Mouse (Mus musculus) 3134 (cell line): ENCODE data around the gene Pi4k2b.
A peak's percentile ranks its signal among the peaks of the same experiment; 100 is the strongest.
"Not testable (repeated sequence)": the region's sequence is repeated elsewhere in the genome, so short reads cannot be mapped to it uniquely, and the experiment has no call there.

Experiments
- DNase-seq: peaks from one replicate; pipeline ENCODE4 v3.0.0-alpha.2; 2011; ENCODE audit warnings: low spot score; ENCODE audit not compliant: insufficient read length; ENCODE audit errors: extremely low read depth

The Pi4k2b gene

DNA sequence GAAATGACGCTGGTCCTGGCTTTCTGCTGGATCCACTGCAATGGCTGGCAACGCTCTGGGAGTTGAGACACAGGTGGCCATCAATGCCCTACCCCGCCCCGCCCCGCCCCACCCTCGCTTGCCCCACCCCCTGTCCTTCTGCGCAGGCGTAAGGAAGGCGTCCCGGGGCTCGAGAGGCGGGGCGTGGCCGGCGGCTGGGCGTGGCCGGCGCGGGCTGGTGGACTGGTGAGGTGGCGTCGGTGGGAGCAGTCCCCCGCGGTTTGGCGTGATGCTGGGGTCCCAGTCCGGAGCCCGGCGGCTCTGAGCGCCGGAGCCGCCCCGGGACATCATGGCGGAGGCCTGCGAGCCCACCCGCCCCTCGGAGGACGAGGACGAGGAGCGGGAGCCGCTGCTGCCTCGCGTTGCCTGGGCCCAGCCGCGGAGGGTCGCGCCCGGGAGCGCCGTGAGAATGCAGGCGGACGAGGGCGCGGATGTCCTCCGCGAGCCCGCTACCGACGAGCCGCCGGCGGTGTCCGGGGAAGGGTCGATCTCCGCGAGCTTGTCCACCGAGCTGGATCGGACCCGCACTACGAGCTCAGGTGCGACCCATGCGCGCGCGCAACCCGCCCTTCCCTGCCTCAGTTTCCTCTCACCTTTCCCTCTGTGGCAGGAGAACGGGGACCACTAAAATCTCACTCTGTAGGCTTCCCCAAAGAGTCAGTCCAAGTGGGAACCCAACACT, at the start of gene Pi4k2b:
Gene Pi4k2b (plus strand): TSS at position 184 of the 721 bp plus-strand sequence.
- DNase-seq: peak; percentile 82

DNA sequence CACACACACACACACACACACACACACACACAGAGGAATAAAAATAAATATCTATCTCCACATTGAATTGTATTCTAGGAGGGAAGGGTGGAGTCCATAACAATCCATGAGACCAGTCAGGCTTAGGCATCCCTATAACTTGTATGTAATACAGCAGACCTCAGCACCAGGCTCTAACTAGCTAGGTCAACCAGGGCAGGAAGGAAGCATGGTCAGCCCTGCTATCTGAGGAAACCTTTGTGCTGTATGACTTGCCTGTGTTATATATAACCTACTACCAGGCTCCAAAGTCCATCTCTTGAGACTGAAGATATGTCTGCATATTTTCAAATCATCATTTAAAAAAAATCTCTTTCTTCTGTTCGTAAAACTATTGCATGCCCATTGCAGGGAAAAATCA, 44.1 kb upstream of the Pi4k2b start:
- DNase-seq: no peak

GRCm38 (mm10) chr5:52697882-52698440, 43.4 kb upstream of the Pi4k2b start:
- DNase-seq: not testable (repeated sequence)

GRCm38 (mm10) chr5:52704562-52704961, 36.8 kb upstream of the Pi4k2b start:
- DNase-seq: no peak

GRCm38 (mm10) chr5:52712704-52713103, 28.7 kb upstream of the Pi4k2b start:
- DNase-seq: no peak

DNA sequence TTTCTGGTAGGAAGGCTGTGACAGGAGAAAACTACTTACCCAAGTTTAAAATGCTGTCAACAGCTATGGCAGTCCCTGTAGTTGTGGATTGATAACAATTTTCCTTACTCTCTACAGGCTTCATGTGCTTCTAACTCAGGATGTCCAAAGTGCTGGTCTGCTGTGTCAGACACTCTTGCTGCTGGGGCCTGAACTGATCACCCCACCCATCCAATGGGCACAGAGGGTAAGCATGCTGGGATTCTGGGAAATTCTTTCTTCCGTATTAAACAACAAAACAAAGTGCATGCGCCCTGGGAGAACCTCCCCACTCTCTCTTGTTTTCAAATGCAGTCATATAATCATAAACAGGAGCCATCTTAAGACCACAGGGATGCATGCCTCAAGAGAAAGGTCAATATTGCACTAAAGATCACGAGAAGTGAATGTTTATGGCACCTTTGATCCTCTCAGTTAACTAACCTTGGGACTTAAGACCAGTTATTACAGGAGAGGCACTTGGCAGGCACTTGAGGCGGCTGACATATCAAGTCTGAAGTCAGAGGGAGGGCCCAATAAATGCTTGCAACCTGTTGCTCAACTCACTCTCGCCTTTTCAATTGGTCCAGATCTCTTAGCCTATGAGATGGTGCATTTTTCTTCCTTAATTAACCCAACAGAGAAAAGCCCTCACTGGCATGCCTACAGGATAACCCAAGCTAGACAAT, 24.5 kb upstream of the Pi4k2b start:
- DNase-seq: no peak

DNA sequence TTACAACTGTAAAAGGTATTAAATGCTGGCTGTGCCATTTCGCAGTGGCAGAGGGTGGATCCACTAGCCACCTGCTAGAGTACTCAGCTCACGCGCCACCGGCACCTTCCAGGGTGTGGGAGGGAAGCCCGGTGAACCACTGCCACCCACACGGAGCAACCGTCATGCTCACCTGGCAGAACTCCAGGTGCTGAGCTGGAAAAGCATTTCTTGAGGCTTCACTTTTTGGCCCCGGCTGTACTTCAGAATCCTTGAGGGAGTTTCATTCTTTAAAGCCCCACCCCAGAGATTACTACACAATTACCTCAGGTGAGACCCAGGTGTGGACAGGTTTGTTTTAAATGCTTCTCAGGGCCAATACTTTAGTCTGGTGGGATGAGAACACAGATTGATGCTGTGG, 20.4 kb upstream of the Pi4k2b start:
- no peak for DNase-seq

DNA sequence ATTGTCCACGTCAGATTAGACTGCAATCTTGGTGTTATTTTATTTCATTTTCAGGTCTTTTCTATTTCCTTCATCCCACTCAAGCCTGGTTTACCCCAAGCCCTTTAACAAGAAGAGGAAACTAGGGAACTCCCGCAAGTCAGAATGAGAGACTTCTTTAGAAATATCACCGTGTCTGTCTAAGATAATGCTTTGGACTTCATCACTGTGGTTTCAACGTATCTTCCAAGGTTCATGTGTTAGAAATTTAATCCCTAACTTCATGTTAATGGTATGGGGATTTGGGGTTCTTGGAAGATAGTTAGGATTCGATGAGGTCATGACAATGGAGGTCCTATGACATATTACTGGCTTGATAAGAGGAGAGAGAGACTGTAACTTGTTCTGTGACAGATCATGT, 13.6 kb upstream of the Pi4k2b start:
- no peak for DNase-seq

DNA sequence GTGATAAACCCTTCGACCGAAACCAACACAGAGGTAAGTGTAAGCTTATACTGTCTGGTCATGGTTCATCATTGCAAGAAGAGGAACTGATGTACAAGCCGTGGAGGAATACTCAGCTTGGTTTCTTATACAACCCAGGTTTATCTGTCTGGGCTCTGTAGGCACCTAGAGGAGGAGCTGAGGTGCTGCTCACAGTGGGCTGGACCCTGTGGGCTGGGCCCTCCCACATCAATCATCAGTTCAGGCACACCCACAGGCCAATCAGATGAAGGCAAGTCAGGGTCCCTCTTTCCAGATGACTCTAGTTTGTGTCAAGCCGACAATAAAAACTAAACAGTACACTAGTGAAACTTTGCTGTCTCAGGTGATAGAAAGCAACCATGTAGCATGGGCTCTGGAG, 8.6 kb upstream of the Pi4k2b start:
- no peak for DNase-seq

- no peak for DNase-seq
These were observed 5.3 kb upstream of the Pi4k2b start for GRCm38 (mm10) chr5:52736046-52736445.

GRCm38 (mm10) chr5:52742112-52742813, 889 bp downstream of the Pi4k2b start:
- peak; percentile 46 for DNase-seq

DNA sequence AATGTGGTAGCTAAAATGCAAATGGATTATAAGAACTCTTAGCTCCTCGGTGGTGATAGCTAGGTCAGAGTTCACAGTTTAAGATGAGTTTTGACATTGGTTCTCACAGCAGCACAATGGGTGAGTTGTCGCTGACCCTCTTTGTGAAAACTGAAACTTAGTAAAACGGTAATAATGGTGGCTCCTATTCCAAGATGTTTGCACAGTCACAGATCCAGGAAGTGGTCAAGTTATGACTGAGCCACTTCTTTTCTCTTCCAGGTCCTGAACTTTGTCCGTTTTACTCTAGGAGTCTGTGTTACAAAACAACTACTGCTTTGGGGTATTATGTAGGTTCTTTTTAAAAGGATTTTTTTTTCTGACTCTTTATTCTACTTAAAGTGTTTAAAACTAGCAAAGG, 1.9 kb downstream of the Pi4k2b start:
- DNase-seq: peak; percentile 13

DNA sequence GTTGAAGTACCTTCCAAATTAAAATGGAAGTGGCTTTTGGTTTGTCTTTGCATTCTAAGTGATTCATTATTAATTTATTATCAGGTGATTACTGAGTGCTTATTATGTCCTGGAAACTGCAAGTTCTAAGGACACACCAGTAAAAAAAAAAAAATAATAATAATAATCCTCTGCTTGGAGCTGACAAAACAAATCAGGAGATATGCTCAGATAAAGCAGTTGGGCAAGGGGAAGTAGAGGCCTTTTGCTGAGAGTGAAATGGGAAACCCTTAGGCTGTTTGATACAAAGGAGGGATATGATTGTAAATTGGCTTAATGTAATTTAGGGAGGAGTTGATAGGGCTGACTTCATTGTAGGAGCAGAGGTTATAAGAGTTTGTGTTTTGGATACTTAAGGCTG, 5.5 kb downstream of the Pi4k2b start:
- no peak for DNase-seq

GRCm38 (mm10) chr5:52748732-52749131, 7.4 kb downstream of the Pi4k2b start:
- no peak for DNase-seq

DNA sequence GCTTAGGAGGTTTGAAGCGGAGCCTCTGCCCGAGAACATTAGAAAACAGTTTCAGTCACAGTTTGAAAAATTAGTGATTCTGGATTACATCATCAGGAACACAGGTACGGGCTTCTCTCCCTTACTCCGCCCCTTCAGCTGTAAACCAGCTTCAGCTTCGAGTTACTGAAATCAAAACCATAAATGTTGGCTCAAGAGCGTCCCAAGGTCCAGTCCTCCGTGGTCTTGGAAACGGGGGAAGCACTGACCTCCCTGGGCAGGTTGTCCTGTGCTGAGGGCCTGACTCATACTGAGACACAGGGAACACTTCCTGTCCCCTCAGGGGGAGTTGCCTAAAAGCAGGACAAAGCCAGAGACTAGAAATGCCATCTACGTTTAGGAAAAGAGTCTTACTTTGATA, 11.8 kb downstream of the Pi4k2b start:
- DNase-seq: peak; percentile 10

- DNase-seq: no peak
These were observed 12.8 kb downstream of the Pi4k2b start for GRCm38 (mm10) chr5:52754196-52754595.

DNA sequence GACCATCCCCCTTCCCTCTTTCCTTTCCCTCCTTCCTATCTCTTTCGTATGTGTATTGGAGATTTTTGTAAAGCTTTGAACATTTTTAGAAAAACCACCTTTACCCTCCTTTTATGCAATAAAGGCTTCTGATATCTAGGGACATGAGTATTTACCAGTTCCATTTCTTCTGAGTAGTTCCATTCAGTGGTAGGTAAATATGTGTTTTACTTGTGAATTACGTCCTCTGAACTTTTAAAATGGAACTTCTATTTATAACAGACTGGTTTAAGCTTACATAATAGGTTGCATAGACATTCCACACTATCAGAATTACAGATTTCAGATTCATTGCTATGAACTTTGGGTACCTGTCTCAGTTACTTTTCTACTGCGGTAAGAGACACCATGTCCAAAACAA, 14.0 kb downstream of the Pi4k2b start:
- DNase-seq: no peak

- DNase-seq: no peak
These were observed 14.6 kb downstream of the Pi4k2b start for GRCm38 (mm10) chr5:52755989-52756388.

DNA sequence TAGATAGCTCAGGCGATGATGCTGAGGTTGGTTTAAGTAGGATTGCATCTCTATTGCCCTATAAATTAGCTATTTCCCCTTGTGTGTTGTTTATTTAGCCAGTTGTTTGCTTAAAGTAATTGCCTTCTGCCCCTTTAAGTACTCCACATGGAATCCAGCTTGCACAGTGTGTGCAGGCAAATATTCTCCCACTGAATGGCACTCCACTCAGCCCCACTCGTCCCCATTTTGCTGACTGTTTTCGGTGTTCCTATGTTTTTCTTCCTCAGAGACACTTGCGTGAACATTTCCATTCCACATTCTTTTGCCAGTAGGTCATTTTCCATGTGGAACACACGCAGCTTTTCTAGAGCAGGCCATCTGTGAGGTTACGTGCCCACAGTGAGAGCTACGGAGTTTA, 21.2 kb downstream of the Pi4k2b start:
- DNase-seq: no peak

- DNase-seq: no peak
These were observed 32.9 kb downstream of the Pi4k2b start for GRCm38 (mm10) chr5:52774267-52774666.

DNA sequence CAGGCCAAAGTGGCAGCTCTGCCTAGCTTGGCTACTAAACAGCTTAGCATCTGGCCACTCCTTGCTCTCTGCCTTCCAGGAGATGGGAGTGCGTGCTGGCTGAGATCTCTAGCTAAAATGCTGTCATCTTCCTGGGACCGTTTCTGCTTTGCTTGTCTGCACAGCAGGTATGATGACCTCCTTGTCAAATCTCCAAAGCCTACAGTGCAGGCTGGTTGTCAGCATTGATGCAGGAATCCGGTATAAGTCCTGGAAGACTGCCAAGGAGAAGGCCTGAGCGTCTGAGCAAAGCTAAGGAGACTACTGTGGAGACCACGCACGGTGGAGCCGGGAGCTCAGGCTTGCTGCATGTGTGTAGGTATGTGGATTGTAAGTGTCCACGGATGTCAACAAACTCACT, 33.9 kb downstream of the Pi4k2b start, which contains the start of gene Zcchc4:
Gene Zcchc4 (plus strand): TSS at position 173 of the 400 bp plus-strand sequence.
- no peak for DNase-seq
